Mouse (Mus musculus) liver, postnatal 0 days (tissue): ENCODE results near the gene Esyt2.

Experiments
- CTCF ChIP-seq: sonication (generic); IDR thresholded peaks from 2 replicates; pipeline ENCODE4 v1.5.1; 2016; ENCODE audit warnings: antibody characterized with exemption, low read depth
- EP300 ChIP-seq: IDR thresholded peaks from 2 replicates; pipeline ENCODE4 v1.6.1; 2016; ENCODE audit warnings: antibody characterized with exemption, low read depth, mild to moderate bottlenecking

DNA sequence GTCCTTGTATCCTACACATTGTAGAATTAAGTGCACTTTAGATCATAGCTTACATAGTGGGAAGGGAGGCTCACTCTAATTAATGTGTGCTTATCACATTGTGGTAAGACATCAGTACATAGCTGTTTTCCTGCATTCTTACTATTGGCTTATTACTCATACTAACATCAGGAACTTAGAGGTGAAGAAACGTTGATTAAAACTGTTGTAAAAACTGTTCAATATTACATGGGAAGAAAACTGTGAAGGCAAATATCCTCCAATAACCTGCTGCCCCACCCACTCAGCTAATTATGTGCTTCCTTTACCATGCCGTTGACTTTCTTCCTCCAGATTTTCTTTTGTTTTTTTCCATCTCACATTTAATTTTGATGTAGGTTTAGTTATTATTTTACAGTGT, 87.9 kb downstream of the Esyt2 start:
- TF ChIP-seq CTCF (no peak), EP300 (no peak)
